Mouse (Mus musculus) midbrain, embryonic 15.5 days (tissue): Measurements from ENCODE around the gene Slc12a7. TPM values are rescaled to one million over a fixed set of nuclear protein-coding genes. Genes with fewer than 3 reads are reported as not detected.

Experiments
- ATAC-seq: fragments of 200-750 bp; cut with Nextera tagmentation; replicated peaks from 2 replicates; pipeline ENCODE4 v1.8.0; 2017; ENCODE audit warnings: moderate TSS enrichment
- H3K27ac ChIP-seq: fragments of 300-500 bp; sonication (generic); 2 replicates; pipeline ENCODE4 v1.5.1; 2015; ENCODE audit warnings: mild to moderate bottlenecking, inconsistent platforms
- H3K27me3 ChIP-seq: fragments of 300-500 bp; sonication (generic); replicated peaks from 2 replicates; pipeline ENCODE4 v1.6.1; 2015; ENCODE audit warnings: inconsistent platforms
- H3K36me3 ChIP-seq: fragments of 300-500 bp; sonication (generic); replicated peaks from 2 replicates; pipeline ENCODE4 v1.6.1; 2015; ENCODE audit warnings: inconsistent platforms
- H3K4me1 ChIP-seq: fragments of 300-500 bp; sonication (generic); 2 replicates; pipeline ENCODE4 v1.6.1; 2015; ENCODE audit warnings: inconsistent platforms
- H3K4me2 ChIP-seq: fragments of 300-500 bp; sonication (generic); 2 replicates; pipeline ENCODE4 v1.6.1; 2015; ENCODE audit warnings: inconsistent platforms, mild to moderate bottlenecking, moderate library complexity
- H3K4me3 ChIP-seq: fragments of 300-500 bp; sonication (generic); 2 replicates; pipeline ENCODE4 v1.5.1; 2015; ENCODE audit warnings: mild to moderate bottlenecking, inconsistent platforms
- H3K9ac ChIP-seq: fragments of 300-500 bp; sonication (generic); 2 replicates; pipeline ENCODE4 v1.6.1; 2015; ENCODE audit warnings: mild to moderate bottlenecking, inconsistent platforms
- H3K9me3 ChIP-seq: fragments of 300-500 bp; sonication (generic); 2 replicates; pipeline ENCODE4 v1.6.1; 2016; ENCODE audit warnings: inconsistent platforms
- WGBS: fragments of 180-500 bp; shearing (Covaris S2); methylation state at CpG from one replicate; pipeline ENCODE4 v1.1.7; 2015; ENCODE audit warnings: mixed read lengths; 5-methylcytosine and 5-hydroxymethylcytosine counted together
- polyA plus RNA-seq: library from polyadenylated mRNA; unstranded; fragments of >200 nt; fragmentation: Nextera tagmentation; extraction: Ambion mirVana; gene quantifications from 2 replicates; pipeline ENCODE4 v1.2.1, GENCODE M21; 2015

Slc12a7 gene
- polyA plus RNA-seq, 1 experiment from 2014 or later: 9.8 TPM

DNA sequence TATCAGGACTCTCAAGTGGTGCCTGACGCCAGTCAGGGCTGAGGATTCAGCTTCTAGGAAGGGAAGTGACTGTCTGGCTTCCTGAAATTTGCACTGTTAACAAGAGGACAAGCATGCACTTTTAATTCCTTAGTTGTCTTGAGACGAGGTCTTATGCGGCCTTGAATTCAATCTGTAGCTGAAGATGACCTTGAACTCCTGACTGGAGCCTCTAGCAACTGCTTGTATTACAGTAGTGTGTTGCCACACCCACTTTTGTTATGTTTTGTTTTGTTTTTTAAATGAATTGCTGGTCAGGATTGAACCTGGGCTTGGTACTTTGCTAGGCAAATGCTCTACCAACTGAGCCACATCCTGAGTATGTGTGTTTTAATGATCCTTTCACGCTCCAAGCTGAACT is 32.5 kb downstream of the Slc12a7 start:
- no peaks in the 10 kb centered on the region for H3K36me3 ChIP-seq
- no peak overlapping the region for H3K4me3 ChIP-seq
- H3K27ac ChIP-seq: no peak overlapping the region
- no peak overlapping the region for H3K9ac ChIP-seq
- H3K27me3 ChIP-seq: no peaks in the 10 kb centered on the region
- ATAC-seq: no peak
- H3K9me3 ChIP-seq: no peaks in the 10 kb centered on the region
- 69% methylated on average over 4 of the region's 4 CpGs for WGBS
- peaks cover 21% of the 10 kb centered on the region for H3K4me1 ChIP-seq
- peak overlapping the region; percentile 91; the same call in 1 of the 2 replicates for H3K4me2 ChIP-seq

DNA sequence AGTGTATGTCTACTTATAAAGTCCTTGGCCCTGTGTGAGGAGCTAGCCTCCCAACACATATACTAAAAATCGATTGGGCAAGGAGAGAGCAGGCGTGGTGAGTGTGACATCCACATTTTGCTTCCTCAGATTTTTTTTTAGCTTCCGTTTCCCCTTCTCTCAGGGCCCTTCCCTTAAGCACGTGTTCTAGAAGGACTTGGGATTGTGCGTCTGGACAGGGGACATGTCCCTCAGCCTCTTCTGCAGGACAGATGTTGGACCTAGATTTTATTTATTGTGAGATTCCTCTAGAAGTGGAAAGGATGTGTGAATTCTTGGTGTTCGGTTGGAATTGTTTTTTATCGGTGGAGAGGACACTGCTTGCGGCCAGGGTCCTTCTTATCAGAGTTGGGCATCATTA is 34.3 kb downstream of the Slc12a7 start:
- Histone ChIP-seq H3K4me1 (peaks cover 21% of the 10 kb centered on the region), H3K9ac (no peak overlapping the region), H3K27me3 (no peaks in the 10 kb centered on the region), H3K27ac (no peak overlapping the region), H3K9me3 (no peaks in the 10 kb centered on the region), H3K36me3 (no peaks in the 10 kb centered on the region), H3K4me3 (no peak overlapping the region), H3K4me2 (no peak overlapping the region)
- no peak for ATAC-seq
- WGBS: 86% methylated on average over 8 of the region's 8 CpGs

DNA sequence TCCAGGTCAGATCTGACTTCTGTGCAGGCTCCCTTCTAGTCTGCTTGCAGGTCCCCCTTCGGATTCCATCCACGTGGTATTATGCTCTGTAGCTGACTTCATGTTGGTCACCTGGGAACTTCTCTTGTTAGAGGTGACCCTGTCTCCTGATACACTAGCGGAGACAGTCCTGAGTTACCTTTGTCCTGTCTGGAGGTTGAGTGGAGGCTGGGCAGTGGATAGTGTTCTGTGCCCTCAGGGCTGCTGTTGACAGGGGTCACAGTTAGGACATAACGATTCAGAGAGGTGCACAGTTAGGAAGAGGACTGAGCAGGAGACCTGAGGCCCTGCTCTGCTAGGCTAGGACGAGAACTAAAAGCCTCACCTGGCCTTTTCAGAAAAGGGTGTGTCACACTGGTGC is 34.9 kb downstream of the Slc12a7 start:
- 87% methylated on average over 5 of the region's 5 CpGs for WGBS
- no peak overlapping the region for H3K27ac ChIP-seq
- no peaks in the 10 kb centered on the region for H3K36me3 ChIP-seq
- no peaks in the 10 kb centered on the region for H3K9me3 ChIP-seq
- H3K4me3 ChIP-seq: no peak overlapping the region
- H3K4me2 ChIP-seq: no peak overlapping the region
- H3K27me3 ChIP-seq: no peaks in the 10 kb centered on the region
- peaks cover 25% of the 10 kb centered on the region for H3K4me1 ChIP-seq
- no peak for ATAC-seq
- H3K9ac ChIP-seq: no peak overlapping the region

DNA sequence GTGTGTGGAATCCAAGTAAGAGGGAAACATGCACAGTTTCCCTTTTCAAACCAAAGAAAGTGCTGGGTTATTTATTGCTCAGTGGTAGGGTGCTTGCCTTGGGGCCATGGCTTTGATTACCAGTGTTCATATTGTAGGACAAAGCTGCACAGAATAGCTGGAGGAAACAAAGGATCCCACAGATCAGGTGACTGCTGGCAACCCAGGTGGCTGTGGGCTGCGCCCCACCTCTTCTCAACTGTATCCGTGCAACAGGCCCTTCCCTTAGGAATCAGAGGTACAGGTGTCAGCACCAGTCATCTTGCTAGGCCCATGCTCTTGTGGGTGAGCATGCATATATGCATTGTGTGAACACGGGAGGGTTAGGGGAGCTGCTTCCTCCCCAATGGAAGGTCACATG is 35.4 kb downstream of the Slc12a7 start:
- 79% methylated on average over 3 of the region's 3 CpGs for WGBS
- H3K9me3 ChIP-seq: no peaks in the 10 kb centered on the region
- H3K4me2 ChIP-seq: no peak overlapping the region
- no peak overlapping the region for H3K27ac ChIP-seq
- no peak for ATAC-seq
- no peak overlapping the region for H3K4me3 ChIP-seq
- H3K36me3 ChIP-seq: no peaks in the 10 kb centered on the region
- no peaks in the 10 kb centered on the region for H3K27me3 ChIP-seq
- no peak overlapping the region for H3K9ac ChIP-seq
- H3K4me1 ChIP-seq: peaks cover 26% of the 10 kb centered on the region

DNA sequence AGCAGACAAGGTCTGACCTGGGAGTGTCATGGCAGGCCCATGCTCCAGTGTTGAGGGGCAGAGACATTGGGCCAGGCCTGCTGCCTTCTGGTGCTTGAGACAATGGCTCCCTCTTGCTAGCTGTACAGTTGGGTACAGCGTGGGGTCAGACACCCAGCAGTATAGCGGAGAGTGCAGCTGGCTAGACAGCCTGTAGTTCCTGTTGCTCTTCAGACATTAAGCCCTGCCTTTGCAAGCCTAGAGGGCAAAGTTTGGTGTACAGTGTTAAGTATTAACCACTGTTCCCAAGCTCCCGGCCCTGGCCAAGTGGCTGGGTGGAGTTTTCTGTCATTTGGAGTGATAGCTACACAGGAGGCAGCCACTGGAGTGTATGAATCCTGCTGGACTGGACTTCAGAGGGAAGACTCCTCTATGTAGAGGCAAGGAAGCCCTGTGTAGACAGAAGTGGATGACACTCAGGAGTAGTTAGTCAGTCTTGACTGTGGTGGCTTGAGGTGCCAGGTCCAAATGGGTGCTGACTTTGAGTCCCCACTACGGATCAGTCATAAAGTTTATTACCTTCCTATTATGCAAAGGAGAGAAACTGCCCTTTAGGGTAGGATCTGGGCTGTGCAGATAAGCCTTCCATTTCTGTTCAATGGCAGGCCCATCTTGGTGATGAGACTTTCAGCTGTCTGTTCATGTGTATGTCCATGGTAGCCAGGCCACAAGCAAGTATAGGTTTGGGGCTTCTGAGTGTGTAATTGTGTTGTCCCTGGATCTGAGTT is 37.2 kb downstream of the Slc12a7 start:
- H3K27ac ChIP-seq: no peak overlapping the region
- H3K4me3 ChIP-seq: no peak overlapping the region
- no peaks in the 10 kb centered on the region for H3K27me3 ChIP-seq
- no peaks in the 10 kb centered on the region for H3K9me3 ChIP-seq
- no peaks in the 10 kb centered on the region for H3K36me3 ChIP-seq
- H3K4me2 ChIP-seq: no peak overlapping the region
- ATAC-seq: no peak
- H3K4me1 ChIP-seq: peaks cover 15% of the 10 kb centered on the region
- no peak overlapping the region for H3K9ac ChIP-seq
- whole genome bisulfite sequencing: 82% methylated on average over 4 of the region's 4 CpGs

DNA sequence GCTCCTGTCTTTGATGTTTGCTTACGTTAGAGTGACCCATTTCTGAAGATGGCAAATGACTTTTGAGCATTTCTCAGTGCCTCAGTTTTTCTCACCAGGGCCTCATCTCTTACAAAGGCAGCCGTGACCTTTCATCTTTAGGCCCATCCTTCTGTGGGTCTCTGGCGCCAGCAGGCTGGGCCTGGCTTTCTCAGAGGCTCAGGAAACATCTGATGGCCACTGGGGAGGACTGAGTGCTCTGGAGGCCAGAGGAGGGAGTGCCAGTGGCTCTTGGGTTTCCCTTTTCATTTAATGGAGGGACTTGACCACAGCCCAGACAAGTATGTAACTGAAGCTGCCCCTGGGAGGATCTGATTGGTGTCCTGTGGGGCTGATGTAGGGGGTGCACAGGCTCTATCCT is 38.2 kb downstream of the Slc12a7 start:
- no peak for ATAC-seq
- H3K4me2 ChIP-seq: no peak overlapping the region
- no peaks in the 10 kb centered on the region for H3K9me3 ChIP-seq
- no peaks in the 10 kb centered on the region for H3K27me3 ChIP-seq
- 55% methylated on average over 3 of the region's 3 CpGs for WGBS
- H3K4me1 ChIP-seq: peaks cover 12% of the 10 kb centered on the region; the same call in 1 of the 2 replicates
- H3K9ac ChIP-seq: no peak overlapping the region
- no peak overlapping the region for H3K4me3 ChIP-seq
- no peaks in the 10 kb centered on the region for H3K36me3 ChIP-seq
- H3K27ac ChIP-seq: no peak overlapping the region

DNA sequence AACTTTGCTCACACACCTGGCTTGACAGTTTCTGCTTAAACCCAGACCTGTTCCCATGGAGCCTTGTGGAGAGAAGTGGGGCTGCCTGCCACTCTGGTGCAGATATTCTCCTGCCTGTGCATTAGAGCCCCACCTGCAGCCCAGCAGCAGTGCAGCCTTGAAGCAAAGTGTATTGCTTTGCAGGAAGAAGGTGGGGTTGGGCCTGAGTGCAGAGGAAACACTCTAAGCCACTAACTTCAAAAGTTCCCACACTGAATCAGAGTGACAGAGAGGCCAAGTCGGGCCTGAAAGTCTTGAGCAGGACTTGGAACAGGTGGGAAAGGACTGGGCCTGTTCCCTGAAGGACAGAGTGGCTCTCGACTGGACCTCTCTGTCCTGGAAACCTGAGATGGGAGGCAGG is 39.8 kb downstream of the Slc12a7 start:
- Histone ChIP-seq H3K36me3 (no peaks in the 10 kb centered on the region), H3K4me1 (peaks cover 12% of the 10 kb centered on the region; the same call in 1 of the 2 replicates), H3K4me2 (no peak overlapping the region), H3K27ac (no peak overlapping the region), H3K9me3 (no peaks in the 10 kb centered on the region), H3K9ac (no peak overlapping the region), H3K27me3 (no peaks in the 10 kb centered on the region), H3K4me3 (no peak overlapping the region)
- WGBS: 74% methylated on average over 2 of the region's 2 CpGs
- ATAC-seq: no peak

DNA sequence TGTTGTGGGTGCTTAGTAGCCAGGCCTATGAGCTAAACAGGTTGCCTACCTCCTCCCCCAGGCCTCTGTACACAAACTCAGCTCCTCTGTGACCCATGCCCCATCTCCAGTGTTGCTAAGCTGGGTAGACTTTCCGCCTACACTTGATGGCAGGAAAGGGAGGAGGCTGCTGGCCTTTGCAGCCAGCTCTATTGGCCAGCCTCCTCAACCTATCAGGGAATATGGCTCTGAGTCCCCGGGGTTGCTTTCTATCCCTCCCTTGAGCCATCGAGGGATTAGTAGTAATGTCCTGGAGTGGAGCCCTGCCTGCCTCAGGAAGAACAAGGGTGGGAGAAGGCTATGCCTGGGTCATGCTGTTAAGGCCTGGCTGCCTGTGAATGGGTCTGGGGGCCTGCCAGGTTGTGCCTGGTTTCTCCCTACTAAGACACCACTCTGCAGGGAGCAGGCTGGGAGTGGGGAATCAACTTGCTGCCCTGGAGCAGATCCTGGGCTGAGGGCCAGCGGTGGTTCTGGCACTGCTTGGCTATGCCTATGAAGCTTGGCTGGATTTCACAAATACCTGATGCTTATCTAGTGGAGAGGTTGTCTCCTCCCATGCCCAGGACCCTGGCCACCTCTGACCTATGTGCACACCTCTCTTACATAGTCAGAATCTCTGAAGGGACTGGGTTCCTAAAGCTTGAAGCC is 40.8 kb downstream of the Slc12a7 start:
- Histone ChIP-seq H3K4me1 (peaks cover 12% of the 10 kb centered on the region; the same call in 1 of the 2 replicates), H3K36me3 (no peaks in the 10 kb centered on the region), H3K4me3 (no peak overlapping the region), H3K27me3 (no peaks in the 10 kb centered on the region), H3K27ac (no peak overlapping the region), H3K9me3 (no peaks in the 10 kb centered on the region), H3K9ac (no peak overlapping the region), H3K4me2 (no peak overlapping the region)
- 44% methylated on average over 4 of the region's 4 CpGs for WGBS
- ATAC-seq: peak; percentile 65

DNA sequence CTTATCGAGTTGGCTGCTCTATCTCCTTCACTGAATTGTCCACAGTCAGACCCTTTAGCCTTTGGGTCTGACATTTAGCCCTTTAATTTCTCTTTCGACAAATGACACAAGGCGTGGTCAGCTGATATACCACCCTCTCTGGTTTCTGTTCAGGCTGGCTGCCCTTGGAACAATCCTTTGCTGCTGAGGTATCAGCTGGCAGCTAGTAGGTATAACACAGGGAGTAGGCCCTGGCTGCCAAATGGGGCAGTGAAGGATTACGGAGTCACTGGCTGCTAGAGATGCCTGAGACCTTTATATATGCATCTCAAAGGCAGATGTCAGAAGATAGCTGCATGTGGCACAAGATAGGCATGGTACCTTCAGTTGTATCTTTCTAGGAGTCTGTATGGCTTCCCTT is 42.9 kb downstream of the Slc12a7 start:
- H3K4me2 ChIP-seq: no peak overlapping the region
- 88% methylated on average over 4 of the region's 4 CpGs for WGBS
- ATAC-seq: no peak
- no peak overlapping the region for H3K4me3 ChIP-seq
- H3K27ac ChIP-seq: no peak overlapping the region
- no peaks in the 10 kb centered on the region for H3K9me3 ChIP-seq
- peaks cover 12% of the 10 kb centered on the region; the same call in 1 of the 2 replicates for H3K4me1 ChIP-seq
- no peaks in the 10 kb centered on the region for H3K27me3 ChIP-seq
- H3K9ac ChIP-seq: no peak overlapping the region
- H3K36me3 ChIP-seq: no peaks in the 10 kb centered on the region

DNA sequence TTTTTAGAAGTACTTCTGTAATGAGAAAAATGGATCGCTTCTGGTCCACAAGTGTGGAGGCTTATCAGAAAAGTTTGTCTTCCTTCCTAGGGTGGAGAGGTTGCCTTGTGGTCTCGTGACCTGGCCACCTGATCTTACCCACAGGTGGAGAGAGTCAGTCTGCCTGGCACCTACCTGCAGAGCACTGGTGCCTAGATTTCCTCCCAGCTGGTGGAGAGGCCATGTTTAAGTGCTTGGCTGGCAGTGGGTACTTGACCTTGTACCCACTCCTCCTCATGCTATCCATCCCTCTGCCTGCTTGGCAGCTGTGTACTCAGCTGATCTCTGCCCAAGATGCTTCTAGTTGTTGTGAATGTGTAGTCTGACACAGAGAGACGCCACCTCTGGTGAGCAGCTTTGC is 44.7 kb downstream of the Slc12a7 start:
- Histone ChIP-seq H3K9ac (no peak overlapping the region), H3K27ac (no peak overlapping the region), H3K27me3 (no peaks in the 10 kb centered on the region), H3K4me1 (peaks cover 10% of the 10 kb centered on the region; the same call in 1 of the 2 replicates), H3K9me3 (no peaks in the 10 kb centered on the region), H3K36me3 (no peaks in the 10 kb centered on the region), H3K4me3 (no peak overlapping the region), H3K4me2 (no peak overlapping the region)
- ATAC-seq: no peak
- WGBS: 89% methylated on average over 3 of the region's 3 CpGs

DNA sequence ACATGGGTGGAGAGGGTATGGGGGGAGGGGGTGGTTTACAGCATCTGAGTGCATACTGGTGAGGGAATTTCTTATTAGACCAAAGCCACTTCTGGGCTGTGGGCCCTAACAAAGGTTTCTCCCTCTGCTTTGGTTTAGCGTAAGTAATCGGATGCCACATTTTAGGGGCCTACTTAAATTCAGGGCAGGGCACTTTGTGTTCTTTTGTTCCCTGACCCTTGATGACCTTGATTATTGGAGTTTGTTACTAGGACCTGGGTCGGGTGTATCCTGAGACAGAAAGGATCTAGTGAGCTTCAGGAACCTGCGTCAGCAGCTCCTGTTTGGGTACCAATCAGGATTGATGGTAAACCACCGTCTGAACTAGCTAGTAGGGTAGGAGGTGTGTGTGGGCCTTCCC is 49.6 kb downstream of the Slc12a7 start:
- H3K4me2 ChIP-seq: no peak overlapping the region
- WGBS: 36% methylated on average over 5 of the region's 5 CpGs
- no peaks in the 10 kb centered on the region for H3K4me1 ChIP-seq
- H3K9ac ChIP-seq: no peak overlapping the region
- ATAC-seq: no peak
- H3K27ac ChIP-seq: no peak overlapping the region
- H3K9me3 ChIP-seq: no peaks in the 10 kb centered on the region
- no peaks in the 10 kb centered on the region for H3K36me3 ChIP-seq
- no peaks in the 10 kb centered on the region for H3K27me3 ChIP-seq
- H3K4me3 ChIP-seq: no peak overlapping the region

DNA sequence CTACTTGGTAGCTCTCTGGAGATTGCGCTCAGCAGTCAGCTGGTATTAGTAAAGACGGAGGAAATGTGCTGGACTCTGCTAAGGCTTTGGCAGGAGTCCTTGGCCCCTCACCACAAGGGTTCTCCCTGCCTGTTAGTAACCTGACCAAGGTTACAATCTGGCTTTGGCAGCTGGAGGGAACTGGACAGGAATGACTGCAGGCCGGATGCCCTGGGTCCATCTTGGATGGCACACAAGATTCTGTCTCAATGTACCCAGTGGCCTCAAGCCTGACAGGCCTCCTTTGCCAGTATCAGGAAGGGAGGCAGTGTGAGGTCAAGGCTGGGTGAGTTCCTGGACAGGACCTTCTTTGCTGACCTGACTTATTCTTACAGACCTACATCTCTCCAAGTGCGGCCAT is 59.3 kb downstream of the Slc12a7 start:
- WGBS: 97% methylated on average over 4 of the region's 4 CpGs
- ATAC-seq: no peak
- H3K36me3 ChIP-seq: no peaks in the 10 kb centered on the region
- no peaks in the 10 kb centered on the region for H3K4me1 ChIP-seq
- H3K4me2 ChIP-seq: no peak overlapping the region
- H3K4me3 ChIP-seq: no peak overlapping the region
- H3K9ac ChIP-seq: no peak overlapping the region
- no peaks in the 10 kb centered on the region for H3K27me3 ChIP-seq
- no peak overlapping the region for H3K27ac ChIP-seq
- H3K9me3 ChIP-seq: no peaks in the 10 kb centered on the region

DNA sequence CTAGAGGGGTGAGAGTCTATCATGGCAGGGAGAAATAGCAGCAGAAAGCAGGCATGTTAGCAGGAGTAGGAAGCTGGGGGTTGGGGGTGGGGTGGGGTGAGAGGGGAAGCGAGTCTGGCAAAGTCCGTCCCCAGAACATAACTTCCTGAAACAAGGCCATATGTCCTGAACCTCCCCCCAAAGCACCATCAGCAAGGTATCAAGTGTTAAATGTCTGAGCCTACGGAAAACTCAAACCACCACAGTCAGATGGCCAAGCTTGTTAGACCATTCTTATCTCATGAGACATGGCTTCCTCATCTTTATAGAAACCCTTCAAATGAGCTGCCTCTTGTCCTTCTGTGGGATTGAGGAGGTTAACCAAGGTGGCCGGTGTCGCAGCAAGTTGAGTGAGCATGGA is 60.3 kb downstream of the Slc12a7 start:
- H3K9me3 ChIP-seq: no peaks in the 10 kb centered on the region
- no peaks in the 10 kb centered on the region for H3K36me3 ChIP-seq
- H3K27ac ChIP-seq: no peak overlapping the region
- no peaks in the 10 kb centered on the region for H3K27me3 ChIP-seq
- no peak for ATAC-seq
- no peak overlapping the region for H3K9ac ChIP-seq
- whole genome bisulfite sequencing: 98% methylated on average over 5 of the region's 5 CpGs
- no peaks in the 10 kb centered on the region for H3K4me1 ChIP-seq
- H3K4me3 ChIP-seq: no peak overlapping the region
- H3K4me2 ChIP-seq: no peak overlapping the region
